Mouse (Mus musculus): ENCODE data around the gene Lcor.

Gene Lcor

DNA sequence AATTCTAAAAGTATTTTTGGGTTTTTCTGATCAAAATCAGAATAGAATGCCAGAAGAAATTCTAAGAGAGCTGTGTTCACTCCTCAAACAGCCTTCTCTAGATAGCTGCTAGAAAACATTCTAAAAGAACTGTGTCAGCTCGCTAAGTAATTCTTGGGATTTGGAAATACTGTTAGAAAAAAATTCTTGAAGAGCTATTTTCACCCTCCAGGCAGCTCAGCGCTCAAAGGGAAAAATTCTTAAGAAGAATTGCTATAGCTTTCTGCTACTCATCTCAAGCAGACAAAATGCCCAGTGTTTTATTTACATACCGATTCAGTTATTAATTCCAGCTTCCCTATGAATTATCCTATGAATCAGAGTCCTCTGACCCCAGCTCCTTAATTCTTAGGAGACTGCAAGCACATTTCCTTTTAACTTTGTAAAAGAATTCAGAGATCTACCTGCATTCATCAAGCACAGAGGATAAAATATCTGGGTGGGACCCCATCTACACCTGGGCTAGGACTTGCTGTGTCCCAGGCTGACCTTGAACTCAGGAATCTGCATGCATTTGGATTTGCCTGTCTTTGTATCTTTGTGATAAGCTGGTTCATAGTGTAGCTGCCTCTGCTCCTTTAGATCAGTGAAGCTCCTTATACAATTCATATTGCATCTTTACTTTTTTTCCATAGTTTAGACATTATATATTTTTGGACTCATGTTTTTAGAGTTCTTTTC lies 5.7 kb upstream of the Lcor start:
- no peak for DNase-seq

DNA sequence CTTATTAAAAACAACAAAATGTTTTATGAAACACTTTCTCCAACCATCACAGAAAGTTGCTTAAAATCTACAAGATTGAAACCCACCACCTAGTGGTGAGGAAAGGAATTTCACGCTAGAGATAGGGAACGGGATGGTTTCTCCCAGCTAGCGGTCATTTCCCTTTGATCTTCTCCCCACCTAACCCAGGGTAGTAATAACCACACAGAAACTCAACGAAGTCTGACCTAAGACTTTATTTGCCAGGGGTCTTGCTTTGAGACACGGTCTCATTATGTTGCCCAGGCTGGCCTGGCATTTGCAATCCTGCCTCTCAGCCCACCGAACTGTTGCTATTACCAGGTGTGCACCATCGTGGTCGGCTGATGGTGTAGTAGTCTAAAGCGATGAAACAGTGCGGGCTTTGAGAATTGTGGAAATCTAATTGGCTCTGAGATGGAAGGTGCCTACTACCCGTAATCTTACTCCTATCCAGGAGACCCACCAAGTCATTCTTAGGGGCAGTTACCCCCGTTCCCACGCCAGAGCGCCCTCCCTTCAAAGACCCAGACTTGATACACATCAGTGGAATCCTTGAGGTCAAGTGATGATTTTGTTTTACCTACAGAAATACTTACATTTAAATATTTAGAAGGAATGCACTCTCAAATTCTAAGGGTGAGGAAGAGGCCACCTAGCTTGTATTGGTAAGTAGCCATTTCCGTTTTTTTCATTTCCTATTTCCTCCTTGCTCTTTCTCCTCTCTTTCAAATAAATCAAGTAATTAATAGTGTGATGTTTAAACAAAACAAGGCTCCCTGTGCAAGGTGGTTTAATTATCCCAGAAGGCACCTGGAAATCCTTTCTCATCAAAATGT lies 1.2 kb upstream of the Lcor start:
- peak; percentile 17 for DNase-seq

DNA sequence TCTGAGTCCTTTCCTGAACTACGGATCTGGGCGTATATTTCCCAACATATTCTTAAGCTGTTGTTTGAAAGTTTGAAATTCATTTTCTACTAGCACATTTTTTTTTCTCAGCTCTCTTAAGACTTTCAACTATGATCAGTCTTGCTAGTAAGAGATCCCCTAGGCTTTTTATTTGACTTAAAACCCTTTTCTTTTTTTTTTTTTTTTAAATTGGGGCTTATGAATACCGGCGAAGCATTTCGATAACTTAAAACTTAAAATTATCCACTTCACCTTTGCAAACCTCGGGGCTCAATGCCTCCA lies 599 bp upstream of the Lcor start:
- no peak for DNase-seq

DNA sequence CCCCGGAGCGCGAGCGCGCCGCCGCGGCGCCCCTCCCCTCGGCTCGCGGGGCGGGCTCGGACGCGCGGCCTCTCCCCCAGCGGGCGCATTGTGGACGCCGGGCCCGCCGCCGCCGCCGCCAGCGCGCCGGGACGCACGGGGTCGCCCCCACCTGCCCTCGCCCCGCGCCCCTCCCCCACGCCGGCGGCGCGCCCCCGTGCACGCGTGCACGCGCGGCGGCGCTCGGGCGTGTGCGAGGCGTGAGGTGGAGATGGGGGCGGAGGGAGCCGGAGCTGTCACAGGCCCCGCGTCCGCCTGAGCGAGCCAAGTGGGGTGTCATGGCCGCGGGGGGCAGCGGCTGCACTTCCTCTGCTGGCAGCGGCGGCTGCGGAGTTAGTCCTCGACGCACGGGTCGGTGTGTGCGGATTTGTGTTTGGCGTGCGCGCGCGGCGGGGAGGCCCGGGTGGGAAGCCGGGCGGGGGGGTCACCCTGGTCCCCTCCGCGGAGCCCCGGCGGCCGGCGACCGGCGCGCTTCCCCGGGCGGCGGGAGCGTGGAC lies 540 bp downstream of the Lcor start:
- DNase-seq = peak; percentile 76

DNA sequence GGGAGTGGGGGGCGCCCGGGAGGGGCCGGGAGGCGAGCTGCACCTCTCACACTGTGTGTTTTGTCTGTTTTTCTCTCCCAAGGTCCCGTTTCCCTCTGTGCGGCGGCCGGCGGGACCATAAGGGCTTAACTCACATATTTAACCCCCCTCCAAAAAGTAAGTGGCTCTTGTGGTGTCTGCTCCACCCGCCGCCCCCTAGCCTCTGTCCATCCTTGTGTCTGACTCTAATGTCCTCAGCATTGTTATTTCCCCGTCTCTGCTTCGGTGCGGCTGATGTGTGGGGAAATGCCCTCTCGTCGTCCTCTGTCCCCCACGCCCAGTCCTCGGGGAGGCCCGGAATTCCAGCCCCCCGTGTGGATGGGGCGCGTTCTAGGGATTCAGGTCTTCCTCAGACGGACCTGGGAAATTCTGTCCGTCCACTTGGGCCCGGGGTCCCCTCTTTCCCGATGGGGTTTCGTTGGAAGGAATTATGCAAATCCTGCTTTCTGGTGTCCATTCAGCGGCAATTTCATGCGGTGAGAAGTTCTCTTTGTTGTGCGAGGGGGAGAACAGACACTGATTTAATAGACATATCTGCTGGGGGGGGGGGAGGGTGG lies 1.1 kb downstream of the Lcor start:
- no peak for DNase-seq

DNA sequence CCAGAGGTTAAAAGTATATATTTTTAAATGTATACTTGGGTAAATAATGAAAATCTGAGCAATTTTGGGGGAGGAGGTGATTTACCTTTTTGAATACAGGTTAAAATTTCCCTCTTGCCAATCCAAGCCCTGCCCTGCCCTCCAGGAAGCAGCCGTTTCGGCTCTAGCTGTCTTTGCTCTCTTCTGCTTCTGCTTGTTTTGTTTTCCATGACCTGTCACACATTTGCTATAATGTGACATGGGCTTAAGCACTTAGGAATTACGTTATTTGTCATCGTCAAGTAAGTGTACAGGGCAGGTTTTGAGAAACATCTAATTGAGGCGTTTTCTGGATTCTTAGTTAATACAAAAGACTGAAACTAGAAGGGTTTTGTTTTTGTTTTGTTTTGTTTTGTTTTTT lies 1.9 kb downstream of the Lcor start:
- DNase-seq = no peak

DNA sequence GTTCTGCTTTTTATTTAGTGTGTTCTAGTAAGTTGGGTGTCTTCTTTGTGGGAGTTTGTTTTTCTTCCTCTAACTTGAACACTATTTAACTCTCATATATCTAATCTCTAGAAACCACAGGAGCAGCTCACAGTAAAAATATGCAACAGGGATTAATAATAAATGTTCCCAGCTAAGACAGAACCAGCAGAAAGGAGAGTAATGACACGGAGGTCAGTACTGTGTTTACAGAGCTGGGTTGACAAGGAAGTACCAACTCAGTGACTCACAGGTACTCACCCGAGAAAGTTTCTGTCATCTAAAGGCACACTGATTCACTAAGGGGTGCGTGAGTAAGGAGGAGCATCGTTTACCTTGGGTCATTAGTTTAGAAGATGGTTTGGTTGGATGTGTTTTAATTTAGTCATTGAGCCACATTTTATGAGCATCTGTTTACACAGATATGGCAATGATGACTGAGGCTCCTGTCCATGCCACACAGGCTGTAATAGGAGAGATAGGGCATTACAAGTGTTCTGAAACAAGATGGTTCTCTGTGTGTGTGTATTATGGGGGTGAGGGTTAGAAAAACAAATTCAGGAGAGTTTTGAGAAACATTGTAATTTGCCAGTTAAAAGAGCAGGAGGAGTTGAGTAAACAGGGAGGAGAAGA lies 13.1 kb downstream of the Lcor start:
- no peak for DNase-seq

DNA sequence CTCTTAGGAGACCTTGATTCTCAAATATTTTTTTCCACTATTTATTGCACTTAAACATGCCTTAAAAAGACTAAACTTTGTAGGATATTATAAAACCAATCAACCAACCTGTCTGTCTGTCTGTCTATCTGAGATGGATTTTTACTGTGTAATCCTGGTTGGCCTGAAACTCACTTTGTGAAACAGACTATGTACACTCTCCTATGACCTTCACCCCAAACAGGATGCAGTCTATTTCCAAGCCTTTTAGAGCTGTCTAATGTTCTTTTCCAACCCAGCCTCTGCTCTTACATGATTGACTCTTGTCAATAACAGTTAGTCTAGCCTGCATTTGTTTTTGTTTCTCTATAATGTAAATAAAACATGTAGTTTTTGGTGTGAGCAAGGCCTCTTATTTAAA lies 13.6 kb downstream of the Lcor start:
- no peak for DNase-seq

DNA sequence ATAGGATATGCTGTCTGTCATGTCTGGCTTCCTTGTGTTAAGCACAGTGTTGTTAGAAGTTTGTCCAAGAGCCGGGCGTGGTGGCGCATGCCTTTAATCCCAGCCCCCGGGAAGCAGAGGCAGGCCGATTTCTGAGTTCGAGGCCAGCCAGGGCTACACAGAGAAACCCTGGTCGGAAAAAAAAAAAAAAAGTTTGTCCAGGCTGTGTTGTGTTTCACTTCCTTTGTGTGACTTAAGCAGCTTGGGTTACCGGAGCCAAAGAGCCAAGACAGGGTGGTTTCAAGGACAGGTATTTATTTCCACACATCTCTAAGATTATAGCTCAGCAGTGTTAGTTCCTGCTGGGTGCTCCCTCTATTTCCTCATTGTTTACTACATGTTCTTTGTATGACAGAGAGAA lies 25.4 kb downstream of the Lcor start:
- no peak for DNase-seq

DNA sequence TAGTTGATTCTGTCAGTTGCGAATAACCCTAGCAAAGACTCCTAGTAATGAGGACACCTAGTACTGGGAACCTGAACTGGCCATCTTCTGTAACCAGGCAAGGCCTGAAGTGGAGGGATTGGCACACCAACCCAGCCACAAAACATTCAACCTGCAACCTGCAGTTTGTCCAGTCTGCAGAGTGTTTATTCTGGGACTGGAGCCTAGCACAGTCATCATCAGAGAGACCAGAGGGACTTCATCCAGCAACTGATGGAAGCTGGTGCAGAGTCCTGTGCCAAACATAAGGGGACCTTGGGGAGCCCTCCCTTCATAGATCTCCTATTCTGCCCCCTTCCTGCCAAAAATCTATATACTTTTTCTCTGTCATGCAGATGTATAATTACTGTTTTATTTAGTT lies 32.4 kb downstream of the Lcor start:
- no peak for DNase-seq

DNA sequence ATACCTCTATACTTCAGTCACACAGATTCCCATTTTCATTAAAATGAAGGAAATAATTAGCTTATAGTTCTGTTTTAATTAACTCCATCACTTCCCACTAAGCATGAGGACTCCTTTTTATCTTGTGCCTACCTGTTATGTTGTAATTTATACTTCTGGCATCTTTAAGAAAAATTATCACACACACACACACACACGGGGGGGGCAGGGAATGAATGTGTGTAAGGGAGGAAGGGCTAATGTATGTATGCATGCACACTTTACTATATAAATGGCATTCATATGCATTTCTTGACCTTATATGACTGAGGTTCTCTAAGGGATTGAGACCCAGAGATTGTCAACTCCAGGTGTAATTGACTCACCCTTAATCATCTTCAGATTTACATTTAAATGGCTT lies 33.1 kb downstream of the Lcor start:
- no peak for DNase-seq

DNA sequence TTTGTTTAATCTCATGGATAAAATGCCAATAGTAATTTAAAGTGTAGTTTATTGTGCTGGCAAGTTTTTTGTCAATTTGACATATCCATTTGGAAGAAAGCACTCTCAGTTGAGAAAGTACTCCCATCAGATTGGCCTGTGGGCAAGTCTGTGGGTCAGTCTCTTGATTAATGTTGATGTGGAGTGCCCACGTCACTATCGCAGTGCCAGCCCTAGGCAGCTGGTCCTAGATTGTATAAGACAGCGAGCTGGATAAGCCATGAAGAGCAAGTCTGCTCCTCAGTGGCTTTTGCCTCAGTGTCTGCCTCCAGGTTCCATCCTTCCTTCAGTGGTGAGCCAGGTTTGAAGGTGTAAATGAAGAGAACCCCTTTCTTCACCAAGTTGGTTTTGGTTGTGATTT lies 34.6 kb downstream of the Lcor start:
- DNase-seq = no peak

DNA sequence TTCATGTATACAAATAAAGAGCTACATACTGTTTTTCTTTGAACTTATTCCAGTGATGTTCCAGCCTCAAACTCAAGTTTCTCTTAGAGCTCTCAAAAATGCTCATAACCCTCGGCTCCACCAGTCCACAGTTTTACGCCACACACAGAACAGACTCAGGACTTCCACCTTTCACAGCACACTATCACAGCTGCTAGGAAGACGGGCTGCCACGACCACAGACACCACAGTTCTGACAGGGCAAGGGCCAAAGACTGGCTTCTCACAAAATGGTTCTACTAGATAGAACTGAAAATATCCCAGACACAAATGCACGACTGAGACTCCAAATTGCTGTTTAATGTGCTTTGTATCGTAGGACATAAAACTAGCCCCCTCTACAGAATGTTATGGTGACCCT lies 36.7 kb downstream of the Lcor start:
- no peak for DNase-seq

DNA sequence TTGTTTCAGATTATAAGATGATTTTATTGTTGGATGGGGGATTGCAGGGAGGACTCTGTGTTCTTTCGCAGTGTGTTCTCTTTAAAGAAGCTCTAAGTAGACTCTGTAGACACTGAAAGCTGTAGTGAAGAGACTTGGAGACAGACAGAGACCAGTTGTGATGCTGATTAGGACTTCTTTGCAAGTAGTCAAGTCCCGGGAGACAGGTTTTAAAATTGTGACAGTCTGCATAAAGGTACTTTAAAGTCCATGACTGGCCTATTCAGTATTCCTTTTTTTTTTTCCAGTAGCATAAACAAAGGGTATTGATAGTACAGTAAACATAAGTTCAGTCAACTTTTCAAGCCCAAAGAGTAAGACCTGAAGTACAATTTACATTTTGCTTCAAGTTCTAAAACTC lies 39.8 kb downstream of the Lcor start:
- no peak for DNase-seq

DNA sequence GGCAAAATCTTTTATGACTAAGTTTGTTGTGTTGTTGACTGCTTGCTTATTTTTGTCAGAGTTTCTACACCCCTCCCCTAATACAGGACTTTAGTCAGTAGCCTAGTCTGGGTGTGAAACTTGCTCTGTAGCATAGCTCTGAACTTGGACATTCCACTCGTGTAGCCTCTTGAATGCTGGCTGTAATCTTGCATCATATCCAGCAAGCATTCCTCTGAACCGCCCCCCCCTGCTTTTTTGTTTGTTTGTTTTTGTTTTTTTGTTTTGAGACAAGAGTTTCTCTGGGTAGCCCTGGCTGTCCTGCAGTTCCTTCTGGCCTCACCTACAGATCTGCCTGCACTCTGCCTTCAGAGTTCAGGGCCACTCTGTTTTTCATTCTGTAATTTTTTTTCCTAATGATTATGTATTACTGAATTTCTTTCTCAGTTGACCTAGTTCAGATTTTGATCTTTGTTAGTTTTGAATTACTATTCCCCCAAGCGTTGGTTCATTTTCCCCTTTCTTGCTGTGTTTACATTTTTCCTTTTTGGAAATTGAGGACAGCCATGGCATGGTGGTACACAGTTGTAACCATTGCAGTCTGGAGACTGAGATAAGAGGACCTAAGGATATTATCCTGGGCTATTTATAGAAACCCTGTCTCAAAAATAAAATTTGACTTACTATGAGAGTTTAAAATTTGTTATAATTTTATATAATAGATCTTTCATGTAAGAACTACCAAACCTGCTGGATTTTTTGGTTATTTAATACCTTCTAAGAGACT lies 41.5 kb downstream of the Lcor start:
- no peak for DNase-seq

DNA sequence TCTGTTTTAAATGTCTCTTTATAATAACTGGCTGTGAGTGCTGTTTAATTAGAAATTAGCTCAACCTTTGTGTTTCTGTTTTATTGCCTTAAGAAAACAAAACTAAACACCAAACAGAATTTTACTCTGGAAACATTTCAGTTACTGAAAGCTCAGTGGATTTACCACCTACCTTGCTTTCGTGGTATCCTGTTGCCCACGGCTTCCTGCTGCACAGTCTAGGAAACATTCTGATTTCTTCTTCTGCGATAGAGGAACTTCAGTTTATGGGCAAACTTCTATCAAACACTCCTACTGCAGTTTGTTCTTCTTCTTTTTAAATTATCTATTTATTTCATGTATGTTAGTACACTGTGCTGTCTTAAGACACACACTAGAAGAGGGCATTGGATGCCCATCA lies 46.7 kb downstream of the Lcor start:
- no peak for DNase-seq

DNA sequence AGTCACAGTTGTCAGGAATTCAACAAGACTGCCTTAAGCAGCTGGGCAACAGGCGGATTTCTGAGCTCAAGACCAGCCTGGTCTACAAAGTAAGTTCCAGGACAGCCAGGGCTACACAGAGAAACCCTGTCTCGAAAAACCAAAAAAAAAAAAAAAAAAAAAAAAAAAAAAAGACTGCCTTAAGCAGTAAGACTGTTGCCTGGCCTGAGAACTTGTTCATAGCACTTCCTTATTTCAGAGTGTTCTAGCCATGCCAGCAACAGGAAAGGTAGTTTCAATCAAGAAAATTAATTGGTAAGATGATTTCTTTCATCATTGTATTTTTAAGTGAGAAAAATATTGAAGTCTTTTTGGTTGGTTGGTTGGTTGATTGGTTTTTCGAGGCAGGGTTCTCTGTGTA lies 51.6 kb downstream of the Lcor start:
- no peak for DNase-seq

DNA sequence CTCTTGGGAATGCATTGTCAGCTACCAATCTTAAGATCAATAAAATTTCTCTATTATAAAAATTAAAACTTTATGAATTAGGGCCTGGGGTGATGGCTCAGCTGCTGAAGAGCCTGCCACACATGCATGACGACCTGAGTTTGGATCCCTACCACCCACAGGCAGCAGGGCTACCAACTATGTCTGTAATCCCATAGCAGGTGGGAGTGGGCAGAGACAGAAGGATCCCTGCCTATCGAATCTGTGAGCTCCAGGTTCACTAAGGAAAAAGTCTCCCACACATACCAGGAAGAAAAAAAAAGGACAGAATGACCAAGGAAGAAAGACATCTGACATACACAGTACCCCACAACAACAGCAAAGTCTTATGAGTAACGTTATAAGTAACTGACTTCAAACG lies 74.5 kb downstream of the Lcor start:
- peak; percentile 55 for DNase-seq

DNA sequence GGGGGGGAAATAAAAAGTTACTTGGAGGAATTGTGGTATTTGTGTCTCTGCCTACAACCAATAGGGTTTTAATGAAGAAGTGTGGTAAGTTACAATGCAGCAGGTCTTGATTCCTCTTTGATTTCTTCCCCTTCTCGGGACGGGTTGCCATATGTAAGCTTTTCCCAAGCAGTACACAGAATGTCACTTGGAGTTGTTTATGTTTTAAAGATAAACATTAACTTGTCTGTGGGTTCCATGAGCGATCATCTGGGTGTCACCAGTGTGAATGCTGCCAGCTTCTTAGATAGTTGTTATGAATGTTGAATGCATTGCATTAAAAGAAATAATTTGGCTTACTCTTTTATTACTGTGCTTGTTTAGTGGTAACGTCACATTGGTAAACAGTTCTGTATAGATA lies 75.1 kb downstream of the Lcor start:
- no peak for DNase-seq

DNA sequence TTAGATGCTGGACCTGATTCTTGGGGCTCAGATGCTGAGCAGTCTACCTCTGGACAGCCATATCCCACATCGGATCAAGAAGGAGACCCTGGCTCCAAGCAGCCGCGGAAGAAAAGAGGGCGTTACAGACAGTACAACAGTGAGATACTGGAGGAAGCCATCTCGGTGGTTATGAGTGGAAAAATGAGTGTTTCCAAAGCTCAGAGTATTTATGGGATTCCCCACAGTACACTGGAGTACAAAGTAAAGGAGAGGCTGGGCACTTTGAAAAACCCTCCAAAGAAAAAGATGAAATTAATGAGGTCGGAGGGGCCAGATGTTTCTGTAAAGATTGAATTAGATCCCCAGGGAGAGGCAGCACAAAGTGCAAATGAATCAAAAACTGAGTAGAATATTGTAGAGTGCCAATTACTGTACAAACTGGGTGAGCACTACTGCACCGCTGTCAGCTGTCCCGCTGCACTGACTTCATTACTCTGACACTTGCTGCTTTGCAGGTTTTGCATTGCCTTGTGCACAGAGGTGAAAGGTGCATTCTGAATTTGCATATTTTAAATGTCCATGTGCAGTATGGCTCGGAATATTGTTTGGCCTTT lies 76.6 kb downstream of the Lcor start:
- DNase-seq = no peak

DNA sequence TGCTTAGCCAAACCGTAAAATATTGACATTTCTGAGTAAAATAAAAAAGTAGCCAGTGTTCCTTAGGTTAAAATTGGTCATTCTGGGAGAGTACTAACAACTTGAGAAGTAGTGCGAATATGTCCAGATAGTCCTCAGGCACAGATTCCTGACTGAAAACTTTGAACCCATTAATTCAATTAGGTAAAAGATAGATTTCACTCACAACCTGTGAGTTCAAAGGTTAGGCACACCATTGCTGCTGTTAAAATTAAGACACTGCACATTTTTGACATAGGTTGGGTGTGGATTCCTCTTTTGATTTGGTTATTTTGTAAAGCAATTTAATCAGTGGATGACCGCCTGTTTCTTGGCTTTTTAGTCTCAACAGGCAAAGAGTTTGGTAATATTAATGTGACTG lies 78.4 kb downstream of the Lcor start:
- no peak for DNase-seq

DNA sequence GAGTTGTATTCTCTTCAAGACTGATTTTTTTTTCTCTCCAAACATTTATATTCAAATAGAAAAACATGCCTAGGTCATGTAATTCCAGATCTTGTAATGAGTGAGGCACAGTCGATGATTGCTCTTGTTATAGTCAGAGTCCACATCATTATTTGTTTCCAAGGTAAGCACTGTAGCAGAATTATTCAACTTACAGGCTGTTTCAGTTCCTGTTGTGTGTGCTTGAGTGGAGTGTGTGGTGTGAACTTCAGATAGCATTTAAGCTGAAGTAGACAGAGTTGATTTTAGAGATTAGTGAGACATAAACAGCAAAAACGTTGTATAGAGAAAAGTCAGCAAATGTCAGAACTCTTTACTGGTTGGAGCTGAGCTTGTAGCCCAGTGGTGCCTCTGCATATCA lies 86.4 kb downstream of the Lcor start:
- DNase-seq = no peak
